Mouse (Mus musculus): ENCODE data around the gene Slc9b2. TPM values are rescaled to one million over a fixed set of nuclear protein-coding genes. Genes with fewer than 3 reads are reported as not detected.

Gene Slc9b2
- polyA plus RNA-seq, 1 experiment from 2014 or later, result 3.1 TPM

- no peak overlapping the region for H3K4me2 ChIP-seq (replicated peaks; ENCODE audit: low read depth, low read length)
- H3K36me3 ChIP-seq (ENCODE audit: insufficient read depth, low read length), result no peaks in the 10 kb centered on the region
- ATAC-seq (ENCODE audit: low FRiP score, low TSS enrichment), result no peak
- H3K9ac ChIP-seq (replicated peaks; ENCODE audit: low read length), result no peak overlapping the region
- 0 out of 2 replicates have a peak, but pooled peaks cover 4% of the 10 kb centered on the region for H3K4me1 ChIP-seq (ENCODE audit: insufficient read depth, low read length)
- H3K27ac ChIP-seq (ENCODE audit: low read length), result no peak overlapping the region
- no peak overlapping the region for H3K4me3 ChIP-seq (ENCODE audit: low read length)
- H3K9me3 ChIP-seq (ENCODE audit: low read length), result no peaks in the 10 kb centered on the region
- no peaks in the 10 kb centered on the region for H3K27me3 ChIP-seq (ENCODE audit: insufficient read depth, low read length)
- WGBS, result 30% methylated on average over 6 of the region's 6 CpGs
Observed at GRCm38 (mm10) chr3:135304060-135304459, 3.4 kb upstream of the Slc9b2 start.

DNA sequence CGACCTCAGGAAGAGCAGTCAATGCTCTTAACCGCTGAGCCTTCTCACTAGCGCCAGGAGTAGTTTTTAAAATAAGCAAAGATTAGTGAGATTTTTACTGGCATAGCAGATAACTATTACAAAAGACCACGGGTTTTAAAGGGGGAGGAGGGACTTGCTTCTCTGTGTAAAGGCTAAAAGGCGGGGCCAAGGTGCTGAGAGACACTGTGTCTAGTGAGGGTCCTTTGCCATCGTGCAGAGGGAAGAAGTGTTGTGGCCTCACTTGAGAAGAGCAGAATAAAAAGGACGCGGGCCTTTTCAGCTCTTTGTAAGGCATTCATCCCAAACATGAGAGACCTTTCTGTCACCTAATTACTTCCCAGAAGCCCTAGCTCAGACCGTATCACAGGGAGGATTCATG, 2.9 kb upstream of the Slc9b2 start:
- Histone ChIP-seq H3K27me3 (ENCODE audit: insufficient read depth, low read length) (no peaks in the 10 kb centered on the region), H3K4me1 (ENCODE audit: insufficient read depth, low read length) (0 out of 2 replicates have a peak, but pooled peaks cover 4% of the 10 kb centered on the region), H3K27ac (ENCODE audit: low read length) (no peak overlapping the region), H3K9ac (replicated peaks; ENCODE audit: low read length) (no peak overlapping the region), H3K4me3 (ENCODE audit: low read length) (no peak overlapping the region), H3K36me3 (ENCODE audit: insufficient read depth, low read length) (no peaks in the 10 kb centered on the region), H3K4me2 (replicated peaks; ENCODE audit: low read depth, low read length) (no peak overlapping the region), H3K9me3 (ENCODE audit: low read length) (no peaks in the 10 kb centered on the region)
- WGBS, result 25% methylated on average over 9 of the region's 9 CpGs
- ATAC-seq (ENCODE audit: low FRiP score, low TSS enrichment), result no peak

DNA sequence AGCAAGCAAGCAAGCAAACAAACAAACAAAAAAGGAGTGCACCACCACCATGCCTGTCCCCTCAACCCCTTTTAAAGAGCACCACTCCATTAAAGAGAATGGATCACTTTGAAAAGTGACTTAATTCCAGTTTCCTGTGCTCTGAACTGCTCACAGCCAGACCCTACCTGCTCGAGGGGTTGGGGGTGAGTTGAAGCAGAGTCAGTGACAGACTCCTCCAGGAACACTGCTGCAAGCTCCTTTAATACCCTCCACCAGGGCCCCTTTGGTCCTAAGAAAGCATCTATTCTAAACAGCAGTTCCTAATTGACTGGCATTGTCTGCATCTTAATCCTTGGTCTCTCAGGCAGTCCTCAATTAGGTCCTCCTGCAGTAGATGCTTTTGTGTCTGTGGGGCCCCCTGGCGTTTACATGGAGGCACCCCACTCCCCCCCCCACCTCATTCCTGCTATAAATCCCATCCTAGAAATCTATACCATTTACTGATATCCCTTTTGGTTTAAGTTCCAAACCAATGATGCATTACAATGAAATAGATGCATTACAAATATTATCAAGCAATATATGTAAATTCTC, 5.5 kb downstream of the Slc9b2 start:
- Histone ChIP-seq H3K27me3 (ENCODE audit: insufficient read depth, low read length) (no peaks in the 10 kb centered on the region), H3K9me3 (ENCODE audit: low read length) (peaks cover 3% of the 10 kb centered on the region; the same call in 1 of the 2 replicates), H3K9ac (replicated peaks; ENCODE audit: low read length) (no peak overlapping the region), H3K27ac (ENCODE audit: low read length) (no peak overlapping the region), H3K4me3 (ENCODE audit: low read length) (no peak overlapping the region), H3K4me2 (replicated peaks; ENCODE audit: low read depth, low read length) (no peak overlapping the region), H3K4me1 (ENCODE audit: insufficient read depth, low read length) (0 out of 2 replicates have a peak, but pooled peaks cover 2% of the 10 kb centered on the region), H3K36me3 (ENCODE audit: insufficient read depth, low read length) (no peaks in the 10 kb centered on the region)
- no peak for ATAC-seq (ENCODE audit: low FRiP score, low TSS enrichment)
- WGBS, result 37% methylated on average over 2 of the region's 2 CpGs

DNA sequence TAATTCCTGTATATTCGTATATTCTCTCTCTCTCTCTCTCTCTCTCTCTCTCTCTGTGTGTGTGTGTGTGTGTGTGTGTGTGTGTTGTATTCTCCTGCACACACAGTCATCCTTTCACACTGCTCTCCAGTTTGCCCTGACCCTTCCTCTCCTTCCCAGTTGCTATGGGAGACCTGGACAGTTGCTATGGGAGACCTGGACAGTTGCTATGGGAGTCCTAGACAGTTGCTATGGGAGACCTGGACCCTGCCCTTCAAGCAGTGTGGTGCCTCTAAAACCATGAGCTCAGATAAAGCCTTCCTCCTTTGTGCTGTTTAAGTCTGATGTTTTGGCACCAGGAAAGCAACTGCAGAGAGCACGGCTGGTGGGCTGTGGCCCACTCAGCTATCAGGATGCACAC, 6.2 kb downstream of the Slc9b2 start:
- H3K4me3 ChIP-seq (ENCODE audit: low read length), result no peak overlapping the region
- no peak overlapping the region for H3K9ac ChIP-seq (replicated peaks; ENCODE audit: low read length)
- H3K27ac ChIP-seq (ENCODE audit: low read length), result no peak overlapping the region
- peaks cover 3% of the 10 kb centered on the region; the same call in 1 of the 2 replicates for H3K9me3 ChIP-seq (ENCODE audit: low read length)
- no peak overlapping the region for H3K4me2 ChIP-seq (replicated peaks; ENCODE audit: low read depth, low read length)
- no peaks in the 10 kb centered on the region for H3K4me1 ChIP-seq (ENCODE audit: insufficient read depth, low read length)
- no peaks in the 10 kb centered on the region for H3K36me3 ChIP-seq (ENCODE audit: insufficient read depth, low read length)
- ATAC-seq (ENCODE audit: low FRiP score, low TSS enrichment), result no peak
- no peaks in the 10 kb centered on the region for H3K27me3 ChIP-seq (ENCODE audit: insufficient read depth, low read length)
- WGBS, result 85% methylated on average over 2 of the region's 2 CpGs

GRCm38 (mm10) chr3:135314811-135315210, 7.3 kb downstream of the Slc9b2 start:
- no peaks in the 10 kb centered on the region for H3K27me3 ChIP-seq (ENCODE audit: insufficient read depth, low read length)
- WGBS, result 67% methylated on average over 2 of the region's 2 CpGs
- no peaks in the 10 kb centered on the region for H3K4me1 ChIP-seq (ENCODE audit: insufficient read depth, low read length)
- H3K36me3 ChIP-seq (ENCODE audit: insufficient read depth, low read length), result no peaks in the 10 kb centered on the region
- no peak overlapping the region for H3K27ac ChIP-seq (ENCODE audit: low read length)
- H3K4me2 ChIP-seq (replicated peaks; ENCODE audit: low read depth, low read length), result no peak overlapping the region
- peak; percentile 27; the same call in 1 of the 2 replicates for ATAC-seq (ENCODE audit: low FRiP score, low TSS enrichment)
- H3K9ac ChIP-seq (replicated peaks; ENCODE audit: low read length), result no peak overlapping the region
- H3K4me3 ChIP-seq (ENCODE audit: low read length), result no peak overlapping the region
- peaks cover 3% of the 10 kb centered on the region; the same call in 1 of the 2 replicates for H3K9me3 ChIP-seq (ENCODE audit: low read length)

- no peak for ATAC-seq (ENCODE audit: low FRiP score, low TSS enrichment)
- Histone ChIP-seq H3K9me3 (ENCODE audit: low read length) (peaks cover 3% of the 10 kb centered on the region; the same call in 1 of the 2 replicates), H3K9ac (replicated peaks; ENCODE audit: low read length) (no peak overlapping the region), H3K4me2 (replicated peaks; ENCODE audit: low read depth, low read length) (no peak overlapping the region), H3K36me3 (ENCODE audit: insufficient read depth, low read length) (no peaks in the 10 kb centered on the region), H3K4me3 (ENCODE audit: low read length) (no peak overlapping the region), H3K27ac (ENCODE audit: low read length) (no peak overlapping the region), H3K4me1 (ENCODE audit: insufficient read depth, low read length) (no peaks in the 10 kb centered on the region), H3K27me3 (ENCODE audit: insufficient read depth, low read length) (no peaks in the 10 kb centered on the region)
- 84% methylated on average over 9 of the region's 9 CpGs for WGBS
Observed at GRCm38 (mm10) chr3:135315720-135316425, 8.4 kb downstream of the Slc9b2 start.

DNA sequence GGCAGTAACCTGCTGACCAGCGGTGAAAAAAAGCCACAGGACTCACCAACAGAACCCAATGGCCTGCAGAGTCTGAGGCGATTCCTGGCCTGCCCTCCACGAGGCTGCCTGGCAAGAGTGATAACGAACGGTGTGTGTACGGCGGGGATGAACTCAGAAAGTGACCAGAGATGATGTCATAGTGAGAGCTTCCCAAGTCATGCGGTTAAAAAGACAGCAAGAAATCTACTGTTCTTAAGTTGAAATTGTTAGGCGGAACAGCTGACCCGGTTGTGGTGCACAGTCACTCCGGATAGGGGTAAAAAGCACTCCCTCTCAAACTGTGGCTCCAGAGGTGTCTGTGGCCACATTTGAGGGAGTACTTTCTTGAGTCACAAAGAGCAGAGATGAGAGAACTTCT, 10.8 kb downstream of the Slc9b2 start:
- H3K27ac ChIP-seq (ENCODE audit: low read length), result no peak overlapping the region
- 85% methylated on average over 11 of the region's 11 CpGs for WGBS
- no peak overlapping the region for H3K4me2 ChIP-seq (replicated peaks; ENCODE audit: low read depth, low read length)
- no peak overlapping the region for H3K4me3 ChIP-seq (ENCODE audit: low read length)
- ATAC-seq (ENCODE audit: low FRiP score, low TSS enrichment), result no peak
- H3K27me3 ChIP-seq (ENCODE audit: insufficient read depth, low read length), result no peaks in the 10 kb centered on the region
- no peaks in the 10 kb centered on the region for H3K4me1 ChIP-seq (ENCODE audit: insufficient read depth, low read length)
- no peak overlapping the region for H3K9ac ChIP-seq (replicated peaks; ENCODE audit: low read length)
- peaks cover 3% of the 10 kb centered on the region; the same call in 1 of the 2 replicates for H3K9me3 ChIP-seq (ENCODE audit: low read length)
- H3K36me3 ChIP-seq (ENCODE audit: insufficient read depth, low read length), result no peaks in the 10 kb centered on the region

- Histone ChIP-seq H3K27me3 (ENCODE audit: insufficient read depth, low read length) (no peaks in the 10 kb centered on the region), H3K27ac (ENCODE audit: low read length) (no peak overlapping the region), H3K36me3 (ENCODE audit: insufficient read depth, low read length) (no peaks in the 10 kb centered on the region), H3K9me3 (ENCODE audit: low read length) (no peaks in the 10 kb centered on the region), H3K4me1 (ENCODE audit: insufficient read depth, low read length) (no peaks in the 10 kb centered on the region), H3K4me2 (replicated peaks; ENCODE audit: low read depth, low read length) (no peak overlapping the region), H3K9ac (replicated peaks; ENCODE audit: low read length) (no peak overlapping the region), H3K4me3 (ENCODE audit: low read length) (no peak overlapping the region)
- WGBS, result 59% methylated on average over 6 of the region's 6 CpGs
- no peak for ATAC-seq (ENCODE audit: low FRiP score, low TSS enrichment)
Observed at GRCm38 (mm10) chr3:135324354-135324753, 16.9 kb downstream of the Slc9b2 start.

DNA sequence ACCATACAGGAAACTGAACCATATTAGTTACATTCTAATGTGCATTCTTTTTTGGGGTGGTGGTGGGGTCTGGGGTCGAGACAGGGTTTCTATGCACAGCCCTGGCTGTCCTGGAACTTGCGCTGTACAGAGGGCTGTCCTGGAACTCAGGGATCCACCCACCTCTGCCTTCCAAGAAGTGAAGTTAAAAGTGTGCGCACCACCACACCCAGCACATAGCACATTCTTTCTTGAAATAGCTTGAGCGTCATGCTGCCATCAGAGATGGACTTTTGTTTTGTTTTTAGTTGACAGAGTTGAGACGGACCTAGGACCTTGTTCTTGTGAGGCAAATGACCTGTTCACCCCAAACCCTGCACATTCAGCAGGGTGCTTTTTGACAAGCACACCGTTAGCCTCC, 19.7 kb downstream of the Slc9b2 start:
- WGBS, result 69% methylated on average over 6 of the region's 6 CpGs
- Histone ChIP-seq H3K9ac (replicated peaks; ENCODE audit: low read length) (no peak overlapping the region), H3K27me3 (ENCODE audit: insufficient read depth, low read length) (no peaks in the 10 kb centered on the region)

DNA sequence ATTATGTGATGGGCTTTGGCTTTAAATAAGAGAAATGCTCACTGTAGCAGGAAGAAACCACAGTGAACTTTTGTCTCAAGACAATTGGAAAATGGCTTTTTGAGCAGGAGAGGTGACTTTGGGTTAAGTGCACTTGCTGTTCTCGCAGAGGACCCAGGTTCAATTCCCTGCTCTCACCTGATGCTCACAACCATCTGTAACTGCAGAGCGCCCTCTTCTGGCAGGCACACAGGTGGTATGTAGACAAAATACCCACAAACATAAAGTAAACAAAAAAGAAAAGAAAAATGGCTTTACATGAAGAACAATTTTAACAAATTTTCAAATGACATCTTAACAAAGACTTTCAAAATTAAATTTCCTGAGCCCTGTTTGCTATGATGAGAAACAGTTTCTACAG, 20.1 kb downstream of the Slc9b2 start:
- H3K27ac ChIP-seq (ENCODE audit: low read length), result no peak overlapping the region
- no peak overlapping the region for H3K4me3 ChIP-seq (ENCODE audit: low read length)
- H3K27me3 ChIP-seq (ENCODE audit: insufficient read depth, low read length), result no peaks in the 10 kb centered on the region
- no peaks in the 10 kb centered on the region for H3K4me1 ChIP-seq (ENCODE audit: insufficient read depth, low read length)
- H3K4me2 ChIP-seq (replicated peaks; ENCODE audit: low read depth, low read length), result no peak overlapping the region
- WGBS, result 68% methylated on average over 2 of the region's 2 CpGs
- no peaks in the 10 kb centered on the region for H3K9me3 ChIP-seq (ENCODE audit: low read length)
- ATAC-seq (ENCODE audit: low FRiP score, low TSS enrichment), result no peak
- no peaks in the 10 kb centered on the region for H3K36me3 ChIP-seq (ENCODE audit: insufficient read depth, low read length)
- H3K9ac ChIP-seq (replicated peaks; ENCODE audit: low read length), result no peak overlapping the region

More for the DNA sequence above, 19.7 kb downstream of the Slc9b2 start:
- ATAC-seq (ENCODE audit: low FRiP score, low TSS enrichment), result no peak
- no peaks in the 10 kb centered on the region for H3K36me3 ChIP-seq (ENCODE audit: insufficient read depth, low read length)
- H3K4me3 ChIP-seq (ENCODE audit: low read length), result no peak overlapping the region
- H3K27ac ChIP-seq (ENCODE audit: low read length), result no peak overlapping the region
- H3K4me1 ChIP-seq (ENCODE audit: insufficient read depth, low read length), result no peaks in the 10 kb centered on the region
- H3K9me3 ChIP-seq (ENCODE audit: low read length), result no peaks in the 10 kb centered on the region
- no peak overlapping the region for H3K4me2 ChIP-seq (replicated peaks; ENCODE audit: low read depth, low read length)
